Mouse (Mus musculus): Measurements from ENCODE around the gene Wwtr1. TPM values are rescaled to one million over a fixed set of nuclear protein-coding genes. Genes with fewer than 3 reads are reported as not detected.

Gene Wwtr1
- total RNA-seq, 4 experiments from 2014 or later = 34.4 to 44.0 (median 37.2) TPM

GRCm38 (mm10) chr3:57511816-57512586, 63.7 kb downstream of the Wwtr1 start:
- DNase-seq = peak; percentile 61

- peak; percentile 26 for DNase-seq
Observed at GRCm38 (mm10) chr3:57509945-57510675, 65.6 kb downstream of the Wwtr1 start.

GRCm38 (mm10) chr3:57505991-57506390, 69.7 kb downstream of the Wwtr1 start:
- DNase-seq = no peak

- no peak for DNase-seq
Observed at GRCm38 (mm10) chr3:57504756-57505155, 71.0 kb downstream of the Wwtr1 start.

- DNase-seq = no peak
Observed at GRCm38 (mm10) chr3:57501596-57502220, 74.0 kb downstream of the Wwtr1 start.

GRCm38 (mm10) chr3:57500846-57501245, 74.9 kb downstream of the Wwtr1 start:
- no peak for DNase-seq

GRCm38 (mm10) chr3:57497791-57498190, 77.9 kb downstream of the Wwtr1 start:
- DNase-seq = no peak

- no peak for DNase-seq
Observed at GRCm38 (mm10) chr3:57496428-57496827, 79.3 kb downstream of the Wwtr1 start.

GRCm38 (mm10) chr3:57487455-57488153, 88.1 kb downstream of the Wwtr1 start:
- no peak for DNase-seq

GRCm38 (mm10) chr3:57486068-57486467, 89.6 kb downstream of the Wwtr1 start:
- DNase-seq = no peak

GRCm38 (mm10) chr3:57481981-57482380, 93.7 kb downstream of the Wwtr1 start:
- DNase-seq = no peak

GRCm38 (mm10) chr3:57480640-57481039, 95.1 kb downstream of the Wwtr1 start:
- no peak for DNase-seq

GRCm38 (mm10) chr3:57474421-57474820, 101.3 kb downstream of the Wwtr1 start:
- no peak for DNase-seq

GRCm38 (mm10) chr3:57472407-57472806, 103.3 kb downstream of the Wwtr1 start:
- DNase-seq = no peak

GRCm38 (mm10) chr3:57470981-57471601, 104.6 kb downstream of the Wwtr1 start:
- DNase-seq = peak; percentile 34

- DNase-seq = peak; percentile 50
Observed at GRCm38 (mm10) chr3:57470326-57470725, 105.4 kb downstream of the Wwtr1 start.

GRCm38 (mm10) chr3:57469325-57469724, 106.4 kb downstream of the Wwtr1 start:
- DNase-seq = no peak

GRCm38 (mm10) chr3:57466289-57466688, 109.4 kb downstream of the Wwtr1 start:
- no peak for DNase-seq

GRCm38 (mm10) chr3:57463302-57463701, 112.4 kb downstream of the Wwtr1 start:
- DNase-seq = no peak

- no peak for DNase-seq
Observed at GRCm38 (mm10) chr3:57458652-57459051, 117.1 kb downstream of the Wwtr1 start.

GRCm38 (mm10) chr3:57448445-57448844, 127.3 kb downstream of the Wwtr1 start:
- DNase-seq = peak; percentile 28

GRCm38 (mm10) chr3:57447889-57448288, 127.8 kb downstream of the Wwtr1 start:
- no peak for DNase-seq
